Mouse (Mus musculus): ENCODE data around the gene Crlf1.
A peak's percentile ranks its signal among the peaks of the same experiment; 100 is the strongest.

Gene Crlf1

DNA sequence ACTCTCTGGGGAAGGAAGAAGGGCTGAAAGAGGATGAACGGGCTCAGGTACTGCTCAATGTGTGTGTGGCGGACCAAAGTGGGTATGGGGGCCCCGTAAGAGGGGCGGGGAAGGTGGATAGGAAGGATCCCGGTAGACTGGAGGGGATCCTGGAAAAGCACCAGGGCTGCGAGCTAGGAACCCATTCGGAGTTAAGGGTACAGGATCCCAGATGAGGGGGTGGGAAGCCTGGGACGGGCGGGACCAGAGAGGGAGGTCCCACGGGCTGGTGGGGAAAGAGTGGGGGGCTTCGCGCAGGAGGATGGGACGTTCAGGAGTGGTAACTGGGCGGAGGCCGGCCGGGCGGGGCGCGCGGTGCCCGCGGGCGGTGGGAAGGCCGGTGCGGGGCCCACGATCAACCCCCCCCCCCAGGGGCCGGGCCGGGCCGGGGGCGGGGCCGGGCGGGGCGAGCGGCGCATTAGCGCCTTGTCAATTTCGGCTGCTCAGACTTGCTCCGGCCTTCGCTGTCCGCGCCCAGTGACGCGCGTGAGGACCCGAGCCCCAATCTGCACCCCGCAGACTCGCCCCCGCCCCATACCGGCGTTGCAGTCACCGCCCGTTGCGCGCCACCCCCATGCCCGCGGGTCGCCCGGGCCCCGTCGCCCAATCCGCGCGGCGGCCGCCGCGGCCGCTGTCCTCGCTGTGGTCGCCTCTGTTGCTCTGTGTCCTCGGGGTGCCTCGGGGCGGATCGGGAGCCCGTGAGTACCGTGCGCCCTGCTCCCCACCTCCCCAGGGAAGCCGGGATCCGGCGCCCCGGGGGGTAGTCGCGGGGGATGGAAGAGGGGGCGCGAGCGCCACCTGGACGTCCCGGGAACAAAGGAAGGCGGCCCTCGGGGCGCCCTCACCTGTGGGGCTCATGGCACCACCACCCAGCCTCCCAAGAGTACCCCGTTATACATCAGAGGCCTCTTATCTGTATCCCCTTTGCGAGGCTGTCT is at the start of gene Crlf1:
Crlf1 (plus strand) TSS at position 495 of the 977 bp plus-strand sequence.
- no peak for DNase-seq

DNA sequence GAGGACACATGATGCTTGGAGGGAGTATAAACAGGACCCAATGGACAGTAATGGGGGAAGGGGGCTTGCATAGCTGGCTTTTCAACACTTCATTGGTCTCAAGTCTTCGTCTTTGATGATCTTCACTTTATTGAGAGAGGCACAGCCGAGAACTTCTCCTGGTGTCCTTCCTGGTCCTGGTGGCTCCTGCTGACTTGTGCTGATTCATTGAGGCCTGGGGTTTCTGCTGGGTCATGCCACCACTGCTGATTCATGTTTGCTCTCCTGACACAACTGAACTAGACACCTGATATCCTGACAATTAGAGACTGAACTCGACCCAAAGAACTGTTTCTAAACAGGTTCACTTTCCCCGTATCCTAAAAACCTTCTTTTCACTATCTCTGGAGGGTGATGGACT is 49.6 kb upstream of the Crlf1 start:
- DNase-seq: no peak

DNA sequence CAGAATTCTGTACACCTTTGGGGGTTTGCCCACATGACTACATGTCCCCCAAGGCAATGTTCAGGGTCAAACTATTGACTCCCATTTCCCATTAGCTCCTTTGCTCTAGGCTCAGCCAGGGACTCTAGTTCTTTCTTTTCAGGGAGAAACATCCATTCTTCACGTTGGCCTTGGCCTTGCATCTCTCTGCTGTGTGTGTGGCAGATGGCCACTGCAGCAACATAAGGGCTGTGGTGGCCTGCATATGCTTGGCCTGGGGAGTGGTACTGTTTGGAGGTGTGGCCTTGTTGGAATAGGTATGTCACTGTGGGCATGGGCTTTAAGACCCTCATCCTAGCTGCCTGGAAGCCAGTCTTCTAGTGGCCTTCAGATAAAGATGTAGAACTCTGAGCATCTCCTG is 47.0 kb upstream of the Crlf1 start:
- no peak for DNase-seq

DNA sequence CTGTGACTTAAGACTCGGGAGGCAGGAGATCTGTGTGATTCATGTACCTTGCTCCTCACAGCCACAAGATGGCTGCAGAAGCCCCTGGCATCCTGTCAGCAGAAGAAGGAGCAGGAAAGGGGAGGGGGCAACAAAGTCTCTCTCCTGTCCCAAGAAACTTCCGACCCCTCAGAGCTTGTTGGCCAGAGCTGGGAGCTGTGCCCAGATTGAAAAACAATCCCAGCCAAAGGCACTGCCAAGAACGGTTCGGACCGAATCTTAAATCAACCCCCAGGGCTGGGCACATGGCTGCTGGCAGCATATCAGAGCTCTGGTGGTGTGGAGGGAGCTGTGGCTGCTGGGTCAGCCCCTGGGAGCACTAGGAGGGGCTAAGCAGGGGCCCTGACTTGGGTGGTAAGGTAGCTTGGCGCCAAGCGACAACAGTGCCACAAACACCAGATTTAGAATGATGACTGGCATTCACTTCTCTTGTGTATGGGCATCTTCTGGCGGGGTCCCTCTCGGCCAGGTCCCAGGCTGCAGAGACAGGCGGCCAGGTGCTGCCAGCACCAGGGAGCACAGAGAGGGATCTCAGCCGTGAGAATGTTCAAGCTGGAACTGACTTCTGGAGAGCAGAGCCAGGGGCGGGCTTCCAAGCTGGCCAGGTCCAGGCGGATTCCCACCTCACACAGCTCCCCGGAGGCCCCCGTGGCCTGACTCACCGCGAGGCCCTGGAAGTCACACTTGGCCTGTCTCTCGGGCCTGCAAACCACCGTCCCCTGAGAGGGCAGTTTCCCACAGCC is 45.1 kb upstream of the Crlf1 start:
- DNase-seq: no peak

DNA sequence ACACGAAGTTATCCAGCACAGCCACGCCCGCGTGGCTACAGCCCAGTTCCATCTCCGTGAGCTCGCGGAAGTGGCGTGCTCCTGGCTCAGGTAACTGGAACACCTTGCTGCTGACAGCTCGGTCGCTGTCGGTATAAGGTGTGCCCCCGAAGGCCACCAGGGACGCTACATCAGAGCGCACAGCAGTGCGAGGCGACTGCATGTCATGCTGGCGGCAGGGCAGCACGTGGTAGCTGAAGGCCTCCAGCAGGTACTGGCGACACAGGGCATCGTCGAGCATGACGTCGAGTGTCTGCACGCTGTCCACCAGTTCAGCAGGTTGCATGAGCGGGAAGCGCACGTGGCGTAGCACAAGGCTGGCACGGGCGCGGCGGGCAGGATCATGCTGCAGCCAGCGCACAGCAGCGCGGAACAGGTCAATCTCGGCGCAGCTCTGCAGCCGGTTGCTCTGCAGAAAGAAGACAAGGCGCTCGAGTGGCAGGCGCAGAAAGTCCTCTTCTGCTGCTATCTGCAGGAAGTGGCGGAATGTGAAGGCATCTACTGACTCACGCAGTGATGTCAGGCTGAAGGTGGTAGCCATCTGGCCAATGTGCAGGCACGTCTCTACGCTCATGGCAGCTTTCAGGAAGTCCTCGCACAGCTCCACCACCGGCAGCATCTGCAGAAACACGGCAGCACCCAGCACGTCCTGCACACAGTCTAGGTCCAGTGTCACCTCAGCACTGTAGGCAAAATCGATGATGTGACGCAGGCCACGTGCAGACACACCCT is 40.6 kb upstream of the Crlf1 start:
- DNase-seq: peak; percentile 44

DNA sequence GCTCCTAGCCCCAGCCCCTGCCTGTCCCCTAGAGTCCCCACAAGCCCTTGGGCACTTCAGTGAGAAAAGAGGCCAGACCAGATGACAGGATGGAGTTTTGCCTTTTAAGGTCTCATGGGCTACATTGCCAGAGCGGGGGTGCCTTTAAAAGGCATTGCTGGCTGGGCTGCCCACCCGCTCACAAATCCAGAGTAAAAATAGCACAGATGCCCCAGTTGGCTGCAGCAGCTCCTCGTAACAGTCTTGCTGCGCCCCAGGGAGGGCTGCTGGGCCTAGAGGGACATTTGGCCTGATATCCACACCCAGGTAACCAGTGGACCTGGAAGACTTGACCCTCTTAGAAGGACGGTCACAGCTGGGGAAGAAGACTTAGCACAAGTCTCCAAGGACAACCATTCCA is 39.1 kb upstream of the Crlf1 start:
- peak; percentile 47 for DNase-seq

DNA sequence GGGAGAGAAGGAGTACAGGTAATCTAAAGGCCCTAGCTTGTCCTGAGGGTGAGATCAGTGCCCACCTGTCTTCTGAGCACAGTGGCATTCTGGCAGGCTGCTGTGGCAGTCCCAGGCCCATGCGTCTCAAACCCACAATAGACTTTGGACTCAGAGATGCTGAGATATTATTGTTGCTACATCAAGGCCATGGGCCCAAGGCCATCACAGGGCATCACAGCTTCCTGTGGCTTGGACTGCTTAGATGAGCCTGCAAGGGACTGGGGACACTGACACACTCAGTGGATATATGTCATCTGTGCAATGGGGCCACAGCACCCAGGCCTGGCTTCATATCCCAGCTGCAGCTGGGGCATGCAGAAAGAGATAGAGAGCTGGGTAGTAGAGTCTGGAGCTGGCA is 36.0 kb upstream of the Crlf1 start:
- DNase-seq: no peak

DNA sequence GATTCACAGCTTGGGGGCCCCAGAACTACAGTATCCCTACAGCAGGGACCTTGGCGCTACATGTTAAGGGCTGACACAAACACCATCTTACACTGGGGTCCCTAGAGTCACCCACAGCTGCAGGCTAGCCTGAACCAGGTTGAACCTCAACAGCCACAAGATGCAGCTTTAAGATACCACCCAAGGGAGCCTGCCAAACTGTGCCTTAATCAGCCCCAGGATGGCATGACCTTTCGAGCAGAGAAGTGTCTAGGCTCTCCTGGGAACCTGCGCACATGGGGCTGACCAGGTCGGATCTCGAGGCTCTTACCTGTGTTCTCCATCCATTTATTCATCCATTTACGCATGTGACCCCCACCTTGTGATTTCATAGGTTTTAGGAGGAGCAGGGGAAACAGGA is 35.1 kb upstream of the Crlf1 start:
- no peak for DNase-seq

DNA sequence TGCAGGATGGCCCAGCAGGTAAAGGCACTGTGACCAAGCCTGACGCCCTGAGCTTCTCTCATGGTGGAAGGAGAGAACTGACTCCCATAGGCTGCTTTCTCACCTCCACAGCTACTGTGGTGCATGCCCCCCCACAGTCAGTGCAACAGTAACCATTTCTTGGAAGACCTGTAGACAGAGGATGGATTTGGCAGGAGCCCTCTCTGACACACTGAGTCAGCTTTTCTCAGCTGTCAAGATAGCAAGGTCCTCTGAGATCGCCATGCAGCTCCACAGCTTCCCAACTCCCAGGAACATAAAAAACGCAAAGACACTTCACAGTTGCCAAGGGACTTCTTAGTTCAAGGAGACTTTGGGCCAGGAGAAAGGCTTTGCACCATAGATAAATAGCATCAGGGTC is 34.5 kb upstream of the Crlf1 start:
- no peak for DNase-seq

DNA sequence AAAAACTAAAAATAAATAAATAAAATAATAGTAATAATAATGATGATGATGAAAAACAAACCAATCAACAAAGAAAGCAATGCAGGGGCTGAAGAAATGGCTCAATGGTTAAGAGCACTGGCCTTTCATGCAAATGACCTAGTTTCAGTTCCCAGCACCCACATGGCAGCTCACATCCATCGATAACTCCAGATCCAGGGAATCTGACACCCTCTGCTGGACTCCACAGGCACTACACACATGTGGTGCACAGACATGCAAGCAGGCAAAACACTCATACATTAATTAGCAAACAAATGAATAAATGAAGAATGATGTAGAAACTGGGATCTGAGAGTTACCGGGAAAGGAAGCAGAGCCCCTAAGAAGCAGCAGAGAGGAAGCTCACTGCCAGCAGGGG is 33.3 kb upstream of the Crlf1 start:
- no peak for DNase-seq

DNA sequence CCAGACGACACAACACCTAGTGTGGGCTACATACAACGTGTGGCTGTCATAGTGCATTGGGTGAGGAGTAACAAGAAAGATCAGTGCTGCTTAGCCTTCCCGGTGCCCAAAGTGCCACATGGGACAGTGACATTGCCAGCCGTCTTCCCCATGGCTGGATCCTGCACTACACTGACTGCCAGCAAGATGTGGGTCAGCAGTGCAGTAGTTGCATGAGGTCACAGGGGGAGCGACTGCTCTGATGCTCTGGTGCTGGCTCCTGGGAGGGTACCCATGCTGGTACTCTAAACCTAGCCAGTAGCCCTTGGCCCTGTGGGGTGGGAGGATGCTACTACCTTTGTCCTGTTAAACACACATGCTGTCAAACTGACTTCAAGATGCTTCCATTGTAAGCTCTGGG is 32.8 kb upstream of the Crlf1 start:
- no peak for DNase-seq

DNA sequence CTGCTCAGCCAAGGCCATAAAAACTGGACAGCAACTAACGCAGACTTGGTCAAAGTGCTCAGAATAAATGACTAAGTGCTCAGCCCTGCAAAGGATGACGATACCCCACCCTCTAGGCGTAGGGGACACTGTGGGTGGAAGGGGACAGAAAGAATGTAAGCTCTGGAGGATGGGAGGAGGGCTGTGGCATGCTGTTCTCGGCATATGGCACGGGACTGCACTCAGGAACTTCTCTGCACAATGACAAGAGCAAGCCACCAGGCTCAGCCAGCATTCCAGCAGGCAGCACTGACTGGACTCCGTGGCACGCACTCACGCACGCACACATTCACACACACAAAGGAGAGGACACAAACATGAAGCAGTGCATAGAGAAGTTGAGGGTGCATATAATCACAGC is 32.4 kb upstream of the Crlf1 start:
- DNase-seq: no peak

DNA sequence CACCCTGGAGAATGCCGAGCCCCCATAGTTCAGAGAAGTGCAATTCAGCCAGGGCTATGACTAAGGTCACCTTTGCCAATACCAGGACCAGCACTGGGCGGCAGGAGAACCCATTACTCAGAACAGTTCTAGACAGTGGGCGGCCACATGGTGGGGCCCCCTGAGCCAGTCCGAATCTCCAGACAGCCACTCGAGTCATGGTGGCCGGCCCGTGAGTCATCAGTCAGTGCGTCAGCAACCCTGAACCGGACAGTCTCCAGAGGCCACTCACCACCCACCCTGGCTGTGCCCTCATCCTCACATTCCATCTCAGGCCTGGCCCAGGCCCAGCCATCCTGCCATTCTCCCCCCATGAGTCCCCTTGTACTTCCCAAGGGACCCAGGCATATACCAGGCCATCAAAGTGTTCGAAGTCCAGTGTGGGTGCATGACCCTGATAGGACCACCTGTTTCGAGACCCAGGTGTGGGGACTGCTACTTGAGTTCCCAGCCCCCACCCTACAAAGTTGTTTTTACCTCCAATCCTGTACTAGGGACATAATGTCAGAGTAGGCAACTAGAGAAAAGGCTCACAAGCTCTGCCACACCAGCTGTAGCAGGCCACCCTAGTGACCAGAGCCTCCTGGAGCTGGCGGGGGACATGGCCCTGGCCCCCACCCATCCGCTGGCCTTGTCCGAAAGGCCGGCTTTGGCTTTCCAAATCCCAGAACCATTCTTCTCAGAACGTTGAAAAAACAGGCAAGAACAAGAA is 31.0 kb upstream of the Crlf1 start:
- no peak for DNase-seq

DNA sequence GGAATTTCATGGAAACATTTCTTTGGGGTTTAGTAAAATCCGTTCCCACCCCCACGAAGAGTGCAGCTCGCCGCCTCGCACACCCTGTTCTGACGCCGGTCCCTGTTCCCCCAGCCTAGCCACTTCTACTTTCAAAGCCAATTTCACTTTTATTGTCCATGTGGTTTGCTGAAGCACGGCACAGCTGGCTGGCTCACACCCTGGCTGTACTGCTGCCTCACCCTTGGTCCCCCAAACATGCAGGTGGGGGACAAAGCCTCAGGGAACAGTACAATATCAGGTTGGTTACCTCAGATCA is 30.5 kb upstream of the Crlf1 start:
- DNase-seq: peak; percentile 44

DNA sequence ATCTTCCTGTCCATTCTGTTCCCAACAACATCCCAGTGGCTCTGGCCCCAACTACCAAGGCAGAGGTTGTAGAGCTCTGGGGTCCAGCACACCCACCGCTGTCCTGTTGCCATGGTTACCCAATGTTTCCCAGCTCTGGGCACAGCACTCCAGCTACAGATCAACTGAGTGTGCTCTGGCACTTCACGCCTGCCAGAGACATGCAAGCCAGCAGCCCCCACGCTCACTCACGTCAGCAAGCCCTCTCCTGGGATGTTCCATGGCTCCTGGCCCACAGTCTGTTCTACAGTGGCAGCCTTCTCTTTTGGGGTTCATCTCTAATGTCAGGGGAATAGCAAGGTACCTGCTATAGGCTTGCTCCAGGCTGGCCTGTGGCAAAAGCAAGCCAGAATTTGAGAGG is 29.7 kb upstream of the Crlf1 start:
- DNase-seq: peak; percentile 77

DNA sequence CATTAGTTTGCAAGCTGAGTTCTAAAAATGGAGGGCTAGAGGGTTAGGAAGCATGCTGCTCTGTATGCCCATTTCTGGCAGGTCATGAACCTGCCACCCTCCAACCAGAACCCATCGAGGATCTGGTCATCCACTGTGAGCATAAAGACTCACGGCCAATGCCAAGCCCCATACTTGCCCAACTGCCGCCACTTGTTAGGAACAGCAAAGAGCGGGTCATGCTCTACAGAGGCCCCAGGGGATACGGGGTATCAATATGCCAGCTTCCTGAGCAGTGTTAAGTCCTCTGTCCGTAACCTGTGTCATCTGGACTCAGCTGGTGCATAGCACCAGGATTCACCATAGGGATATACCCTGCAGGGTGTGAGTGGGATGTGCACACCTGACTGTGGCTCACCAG is 28.8 kb upstream of the Crlf1 start:
- no peak for DNase-seq

DNA sequence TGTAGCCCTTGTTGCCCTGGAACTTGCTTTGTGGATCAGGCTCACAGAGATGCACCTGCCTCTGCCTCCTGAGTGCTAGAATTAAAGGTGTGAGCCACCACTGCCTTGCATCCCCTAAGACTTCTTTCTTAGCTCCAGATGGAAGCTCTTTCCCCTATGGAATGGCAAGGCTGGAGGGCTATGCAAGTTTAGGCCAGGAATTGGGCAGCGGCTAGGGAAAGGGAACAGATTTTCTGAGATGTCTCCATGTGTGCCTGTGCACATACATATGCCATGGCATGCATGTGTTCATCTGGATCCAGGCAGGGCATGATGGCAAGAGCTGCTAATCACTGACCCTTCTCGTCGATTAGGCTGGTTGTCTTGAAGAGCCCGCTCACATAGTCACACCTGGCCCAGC is 27.3 kb upstream of the Crlf1 start:
- no peak for DNase-seq

DNA sequence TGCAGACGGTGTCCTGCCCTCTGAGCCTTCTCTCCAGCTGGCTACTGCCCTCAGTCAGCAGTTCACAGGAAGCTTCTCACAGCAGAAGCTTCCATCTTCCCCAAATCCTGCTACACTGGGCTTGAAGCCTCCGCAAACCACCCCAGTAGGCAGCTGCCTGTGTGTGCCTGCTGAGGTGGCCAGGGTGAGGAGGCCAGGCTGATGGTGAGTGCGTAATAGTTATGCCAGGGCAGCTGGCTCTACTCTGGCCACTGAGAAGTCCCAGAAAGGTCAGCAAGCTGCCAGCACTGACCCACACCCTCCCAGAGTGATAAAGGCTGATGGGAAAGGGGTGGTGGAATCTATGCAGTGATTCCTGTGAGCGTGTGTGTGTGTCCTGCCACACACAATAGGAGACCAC is 26.7 kb upstream of the Crlf1 start:
- no peak for DNase-seq

DNA sequence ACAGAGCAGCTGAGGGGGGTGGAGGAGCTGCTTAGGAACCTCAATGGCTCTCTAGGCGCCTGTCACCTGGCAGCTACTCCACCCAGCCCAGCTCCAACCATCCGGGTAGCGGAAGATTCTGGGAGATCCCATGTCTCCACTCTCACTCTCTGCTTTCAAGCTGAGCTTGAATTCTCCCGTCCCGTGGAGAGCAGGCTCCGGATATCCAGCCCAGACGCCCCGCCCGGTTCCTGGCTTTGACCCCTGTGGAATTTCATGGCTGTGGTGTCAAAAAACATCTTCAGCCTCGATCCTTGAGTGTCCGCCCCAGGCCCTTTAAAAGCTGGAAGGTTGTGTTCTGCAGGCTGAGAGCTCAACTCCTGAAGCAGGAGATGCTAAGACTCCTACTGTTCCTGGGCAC is 26.2 kb upstream of the Crlf1 start:
- DNase-seq: no peak

DNA sequence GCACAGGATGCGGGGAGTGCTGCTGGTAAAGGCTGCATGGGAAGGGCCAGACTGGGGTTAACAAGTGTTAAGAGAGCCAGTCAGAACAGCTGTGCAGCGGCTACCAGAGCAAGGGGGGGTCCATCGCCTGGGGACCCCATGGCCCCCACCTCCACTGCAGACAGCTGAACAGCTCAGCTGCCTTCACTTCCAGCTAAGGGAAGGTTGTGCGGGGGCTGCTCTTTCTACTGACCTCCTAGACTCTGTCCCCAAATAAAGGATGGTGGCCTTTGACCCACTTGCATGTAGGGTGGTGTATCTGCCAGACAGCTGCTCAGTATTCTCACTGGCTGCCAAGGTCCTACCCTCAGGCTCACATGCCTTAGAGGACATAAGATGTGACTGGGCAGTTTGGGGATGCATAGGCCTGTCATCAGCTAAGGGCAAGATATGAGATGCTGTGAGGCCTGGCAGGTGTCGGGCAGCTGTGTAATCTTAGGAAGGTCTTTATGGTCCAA is 25.7 kb upstream of the Crlf1 start:
- DNase-seq: no peak

DNA sequence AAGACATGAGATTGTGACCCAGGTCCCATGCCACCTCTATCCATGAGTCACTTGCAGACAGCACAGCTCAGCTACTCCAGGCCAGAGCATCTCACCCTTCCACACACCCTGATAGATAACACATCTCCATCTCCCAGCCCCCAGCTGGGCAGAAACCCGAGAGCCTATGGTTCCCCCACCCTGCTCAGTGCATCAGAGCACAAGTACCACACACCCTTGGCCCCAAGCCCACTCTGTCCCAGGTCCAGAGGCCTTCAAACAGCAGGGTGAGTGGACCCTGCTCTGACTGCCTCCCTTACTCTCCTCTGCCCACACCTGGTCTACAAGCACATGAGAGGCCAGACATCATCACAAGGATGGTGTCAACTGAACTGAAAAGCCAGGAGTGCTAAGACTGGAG is 25.1 kb upstream of the Crlf1 start:
- DNase-seq: no peak

DNA sequence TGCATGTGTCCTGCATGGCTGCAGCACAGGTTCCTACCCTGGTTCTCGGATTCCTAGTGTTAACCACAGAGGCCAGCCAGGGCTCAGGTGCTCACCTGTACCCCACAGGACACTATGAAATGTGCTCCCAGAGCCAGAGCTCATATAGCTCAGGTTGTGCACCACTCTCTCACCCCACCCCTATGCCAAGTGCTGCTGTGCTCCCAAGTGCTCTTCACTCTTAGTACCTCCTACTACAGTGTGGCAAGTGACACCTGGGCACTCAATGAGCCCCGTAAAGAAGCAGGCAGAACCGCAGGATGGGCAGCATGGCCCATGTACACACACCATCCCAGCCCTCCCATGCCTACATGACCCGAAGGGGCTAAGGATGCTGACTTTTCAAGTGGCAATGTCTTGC is 24.2 kb upstream of the Crlf1 start:
- no peak for DNase-seq
